Mouse (Mus musculus): ENCODE data around the gene Atcay.

- TF ChIP-seq POLR2A (IDR thresholded peaks at IDR 0.05; ENCODE audit: extremely low read depth, insufficient read depth, low read length) (peak; percentile 97), CTCF (IDR thresholded peaks at IDR 0.05; ENCODE audit: low read depth, low read length) (no peak)
These were observed 54.0 kb downstream of the Atcay start, which contains the start of gene Eef2 for GRCm38 (mm10) chr10:81176466-81177271.

Measured in liver, adult 2 months (tissue).